Mouse (Mus musculus) right cerebral cortex, postnatal 14 days (tissue): ENCODE results near the gene Gm20388.

Source experiments
- DNase-seq: peaks from one replicate; pipeline ENCODE4 v3.0.0; 2022

Gene Gm20388

GRCm38 (mm10) chr8:120129547-120129946 is 218.9 kb downstream of the Gm20388 start:
- DNase-seq = no peak

DNA sequence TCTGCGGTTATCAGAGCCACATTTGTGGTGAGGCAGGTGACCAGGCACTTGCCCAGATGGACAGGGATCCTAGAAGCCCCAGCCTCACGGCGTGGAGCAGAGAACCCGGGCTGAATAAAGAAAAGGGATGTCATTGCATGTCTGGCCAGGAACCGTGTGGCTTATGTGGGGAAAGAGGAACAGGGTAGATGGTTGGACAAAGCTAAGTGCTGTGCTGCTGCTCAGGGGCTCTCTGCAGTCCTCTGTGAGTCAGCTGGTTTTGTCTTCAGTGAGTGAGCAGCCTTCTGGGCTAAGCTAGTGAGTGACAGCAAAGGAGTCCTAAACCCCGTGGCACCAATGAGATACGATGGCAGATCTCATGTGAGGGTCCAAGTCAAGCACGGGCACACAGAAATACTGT is 220.5 kb downstream of the Gm20388 start:
- no peak for DNase-seq

GRCm38 (mm10) chr8:120133169-120133568 is 222.5 kb downstream of the Gm20388 start:
- no peak for DNase-seq

DNA sequence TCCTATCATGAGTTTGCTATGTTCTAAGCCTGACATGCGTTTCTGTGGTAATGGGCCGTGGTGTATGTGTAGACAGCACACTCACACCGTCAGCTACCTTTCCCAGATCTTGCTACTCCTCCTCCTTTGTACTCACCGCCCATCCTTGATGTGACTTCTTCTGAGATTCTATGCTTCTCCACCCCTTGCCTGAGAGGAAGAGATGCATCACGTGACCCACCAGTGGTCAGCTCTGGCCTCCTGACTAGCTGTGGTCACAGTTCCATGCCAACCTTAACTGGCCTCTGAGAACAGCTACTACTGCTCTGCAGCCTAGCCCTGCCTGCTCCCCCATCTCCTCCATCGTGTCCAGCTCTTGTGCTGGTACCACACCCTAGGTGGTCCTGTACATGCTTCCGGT is 225.0 kb downstream of the Gm20388 start:
- no peak for DNase-seq

DNA sequence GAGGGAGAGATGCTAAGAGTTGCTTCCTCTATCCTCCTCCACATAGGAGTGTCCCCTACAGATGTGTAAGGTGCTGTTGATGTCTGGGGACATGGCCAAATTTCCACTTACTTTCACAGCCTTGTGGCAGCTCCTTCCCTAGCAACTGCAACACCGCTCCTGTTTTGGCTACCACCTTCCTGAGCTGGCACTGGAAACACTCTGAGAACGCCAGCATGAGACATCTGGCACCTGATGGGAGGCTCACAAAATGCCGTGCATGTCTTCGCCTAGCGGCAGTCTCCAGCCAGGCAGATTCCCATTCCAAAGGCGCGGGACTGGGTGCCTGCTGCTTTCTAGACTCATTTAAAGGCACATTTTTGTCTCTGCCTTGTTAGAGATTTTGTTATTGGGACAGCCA is 226.0 kb downstream of the Gm20388 start:
- DNase-seq = peak; percentile 64

- no peak for DNase-seq
These were observed 228.3 kb downstream of the Gm20388 start for GRCm38 (mm10) chr8:120138958-120139357.

- DNase-seq = no peak
These were observed 230.1 kb downstream of the Gm20388 start for GRCm38 (mm10) chr8:120140769-120141168.

DNA sequence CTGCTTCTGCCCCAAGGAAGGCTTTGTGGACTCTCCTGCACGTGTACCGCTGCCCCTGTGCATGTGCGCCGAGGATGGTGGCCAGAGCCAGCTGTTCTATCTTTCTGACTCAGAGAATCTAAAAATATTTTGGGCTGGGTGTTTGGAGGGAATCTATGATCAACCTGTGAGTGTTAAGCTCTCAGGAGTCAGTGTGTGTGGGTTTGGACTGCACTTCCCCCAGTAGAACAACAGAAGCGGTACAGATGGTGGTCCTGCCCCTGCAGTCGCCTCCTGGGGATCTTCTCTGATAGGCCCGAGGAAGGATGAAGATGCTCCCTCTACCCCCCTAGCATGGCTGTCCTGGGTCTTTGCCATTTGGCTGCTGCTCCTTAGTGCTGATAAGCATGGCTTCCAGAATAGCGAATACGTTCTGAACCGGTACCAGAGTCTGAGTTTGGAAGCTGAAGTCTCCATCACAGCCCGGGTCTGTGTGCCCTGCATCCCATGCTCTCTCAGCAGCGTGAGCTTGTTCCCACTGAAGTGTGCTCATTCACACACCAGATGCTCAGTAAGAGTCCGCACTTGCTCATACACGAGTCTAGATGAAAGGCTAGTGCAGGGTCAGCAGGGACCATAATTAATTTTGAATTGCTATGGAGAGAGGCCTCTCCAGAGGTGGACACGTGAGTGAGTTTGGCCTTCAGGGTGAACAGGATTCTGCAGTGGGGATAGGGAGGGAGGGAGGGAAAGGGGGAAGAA is 233.4 kb downstream of the Gm20388 start:
- DNase-seq = peak; percentile 55

DNA sequence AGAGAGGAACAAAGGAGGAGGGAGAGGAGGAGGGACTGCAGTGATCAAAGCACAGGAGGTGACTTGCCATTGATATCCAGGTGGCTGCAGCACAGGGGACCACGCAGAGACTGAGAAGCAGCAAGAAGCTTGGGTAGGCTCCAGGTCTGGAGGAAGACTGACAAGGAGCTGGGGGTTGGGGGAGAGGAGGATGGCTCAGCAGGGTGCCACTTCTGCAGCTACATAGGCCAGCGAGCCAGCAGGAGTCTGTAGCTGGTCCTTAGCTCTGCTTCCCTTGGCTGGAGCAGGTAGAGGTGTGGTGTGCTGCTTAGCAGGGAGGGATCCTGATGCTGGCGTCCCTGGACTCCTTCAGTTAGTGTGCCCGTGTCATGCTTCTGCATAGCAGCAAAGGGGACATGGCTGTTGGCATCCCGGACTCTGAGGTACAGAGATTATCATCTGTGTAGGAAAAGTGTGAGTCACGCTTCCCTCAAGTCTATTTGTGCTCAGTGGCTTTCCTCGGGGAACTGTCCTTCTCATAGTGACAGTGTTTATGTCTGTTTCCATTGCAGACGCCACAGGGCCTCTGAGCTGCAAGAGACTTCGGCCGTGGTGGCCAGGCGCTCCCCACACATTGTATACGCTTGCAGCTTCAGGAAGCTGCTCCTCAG is 234.1 kb downstream of the Gm20388 start:
- DNase-seq = no peak

DNA sequence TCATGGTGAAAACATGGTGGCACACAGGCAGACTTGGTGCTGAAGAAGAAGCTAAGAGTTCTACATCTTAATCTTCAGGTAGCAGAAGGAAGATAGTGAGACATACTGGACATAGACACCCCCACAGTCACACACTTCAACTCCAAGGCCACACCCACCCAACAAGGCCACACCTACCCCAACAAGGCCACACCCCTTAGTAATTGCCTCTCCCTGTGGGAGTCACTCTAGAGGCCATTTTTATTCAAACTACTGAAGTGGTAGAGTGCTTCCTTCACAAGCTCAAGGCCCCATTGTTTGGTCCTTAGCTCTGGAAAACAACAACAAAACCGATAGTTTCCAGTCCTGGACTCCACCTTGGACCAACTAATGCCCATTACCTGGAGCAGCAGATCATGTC is 235.4 kb downstream of the Gm20388 start:
- DNase-seq = no peak

DNA sequence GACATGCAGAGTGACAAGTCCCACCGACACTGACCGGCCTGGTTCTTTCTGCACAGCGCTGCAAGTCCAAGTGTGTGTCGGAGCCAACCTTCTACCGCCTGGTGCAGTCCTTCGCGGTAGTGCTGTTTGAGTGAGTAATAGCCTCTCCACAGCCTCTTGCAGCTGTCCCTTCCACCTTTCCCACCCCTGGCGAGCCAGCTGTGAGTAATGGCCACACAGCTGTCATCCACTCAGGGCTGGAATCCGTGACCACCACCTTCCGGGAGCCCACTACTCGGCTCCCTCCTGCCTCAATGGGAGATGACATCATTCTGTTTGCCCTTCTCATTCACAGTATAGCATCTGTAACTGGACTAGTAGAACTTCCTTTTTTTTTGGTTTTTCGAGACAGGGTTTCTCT is 239.4 kb downstream of the Gm20388 start:
- no peak for DNase-seq

GRCm38 (mm10) chr8:120151151-120151550 is 240.5 kb downstream of the Gm20388 start:
- no peak for DNase-seq

DNA sequence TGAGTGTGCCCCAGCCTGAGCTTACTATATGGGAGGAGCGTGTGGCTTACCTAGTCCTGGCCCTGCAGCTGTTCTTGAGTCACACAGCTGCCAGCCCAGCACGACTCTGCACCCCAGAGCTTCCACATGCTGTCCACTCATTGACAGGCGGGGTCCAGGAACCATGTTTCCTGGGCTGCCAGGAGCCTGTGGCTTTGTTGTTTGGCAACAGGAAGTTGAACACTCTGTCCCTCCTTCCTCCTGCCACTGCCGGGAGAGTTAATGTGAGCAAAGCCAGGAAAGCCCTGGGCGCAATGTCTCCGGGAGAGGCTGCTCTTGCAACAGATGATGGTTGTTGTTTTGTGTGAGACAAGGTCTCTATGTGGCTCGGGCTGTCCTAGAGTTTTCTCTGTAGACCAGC is 242.0 kb downstream of the Gm20388 start:
- DNase-seq = no peak

DNA sequence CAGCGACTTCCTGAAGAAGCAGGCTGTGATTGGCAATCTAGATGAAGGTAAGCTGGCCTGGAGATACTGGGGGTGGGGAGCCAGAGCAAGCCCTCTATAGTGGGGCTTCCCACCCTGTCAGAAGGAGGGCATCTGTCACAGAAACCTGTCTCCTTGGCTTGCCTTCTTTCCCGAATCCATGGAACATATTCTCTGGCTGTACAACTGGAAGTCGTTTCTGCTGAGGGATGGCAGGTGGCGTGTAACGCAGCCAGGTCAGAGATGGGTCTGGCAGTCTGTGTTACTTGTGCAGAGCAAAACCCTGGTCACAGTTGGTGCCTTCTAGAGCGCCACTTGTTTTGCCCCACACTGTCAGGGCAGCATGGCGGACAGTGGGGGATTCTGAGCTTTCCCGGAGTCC is 249.7 kb downstream of the Gm20388 start:
- DNase-seq = no peak

DNA sequence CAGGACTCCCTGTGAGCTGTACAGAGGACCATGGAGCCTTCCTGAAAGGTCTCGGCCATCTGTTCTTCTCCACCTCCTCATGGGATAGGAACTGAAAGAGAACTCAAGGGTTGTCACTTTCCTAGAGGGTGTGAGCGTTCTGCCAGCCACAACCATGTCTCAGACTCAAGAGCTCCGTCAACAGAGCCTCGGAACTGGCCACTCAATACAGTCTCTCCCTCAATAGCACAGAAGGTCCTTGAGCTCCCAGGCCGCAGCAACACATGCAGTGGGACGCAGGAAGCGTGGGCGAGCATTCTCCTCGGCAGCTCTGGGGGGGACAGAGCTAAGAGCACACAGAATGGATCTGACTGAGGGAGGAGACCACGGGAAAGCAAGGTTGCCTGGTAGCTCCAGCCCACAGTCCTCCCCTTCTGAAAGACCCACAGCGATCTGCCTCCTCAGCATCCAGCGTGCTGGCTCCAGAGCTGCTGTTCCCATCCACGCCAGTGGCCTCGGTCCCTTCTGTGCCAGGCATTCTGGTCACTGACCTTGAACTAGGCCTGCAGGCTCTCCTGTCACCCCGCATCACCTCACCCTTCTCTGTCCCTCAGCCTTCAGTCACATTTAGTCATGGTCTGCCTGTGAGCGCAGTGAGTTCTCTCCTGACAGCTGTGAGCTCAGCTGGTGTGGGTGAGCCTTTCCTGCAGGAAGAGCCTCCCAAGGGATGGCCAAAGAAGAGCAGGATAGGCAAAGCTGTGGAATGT is 251.2 kb downstream of the Gm20388 start:
- no peak for DNase-seq

DNA sequence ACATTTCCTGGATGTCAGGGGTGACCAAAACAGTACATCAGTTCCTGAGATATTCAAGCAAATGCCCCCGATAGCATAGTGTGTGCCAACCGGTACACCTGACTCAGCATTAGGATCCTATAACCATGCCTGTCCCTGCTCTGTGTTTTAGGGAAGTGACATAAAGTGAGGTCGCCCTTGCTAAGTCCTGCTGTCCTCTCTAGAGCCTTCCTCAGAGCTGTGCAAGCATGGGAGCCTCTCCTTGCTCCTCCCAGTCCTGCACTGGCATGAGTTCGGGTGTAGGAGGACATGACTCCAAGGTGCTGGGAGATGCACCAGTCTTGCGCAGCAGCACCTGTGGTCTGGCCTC is 251.7 kb downstream of the Gm20388 start:
- no peak for DNase-seq

GRCm38 (mm10) chr8:120163376-120163775 is 252.7 kb downstream of the Gm20388 start:
- DNase-seq = no peak

DNA sequence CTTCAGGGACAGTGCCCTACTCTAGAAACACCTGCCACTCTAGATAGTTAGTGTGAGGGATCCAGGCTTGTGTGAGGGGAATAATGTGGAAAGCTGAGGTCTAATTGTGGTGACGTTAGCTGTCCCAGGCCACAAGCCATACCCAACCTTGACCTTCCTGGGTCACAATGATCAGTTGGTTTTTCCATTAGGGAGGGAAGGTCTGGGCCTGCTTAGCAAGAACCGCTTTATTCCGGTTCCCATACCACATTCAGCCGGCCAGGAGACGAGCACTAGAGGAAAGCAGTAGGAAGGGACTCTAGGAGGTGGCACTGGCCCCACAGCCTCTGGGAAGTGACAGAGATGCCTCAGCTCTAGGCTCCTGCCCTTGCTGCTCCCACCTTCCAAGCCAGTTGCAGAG is 253.4 kb downstream of the Gm20388 start:
- DNase-seq = no peak

DNA sequence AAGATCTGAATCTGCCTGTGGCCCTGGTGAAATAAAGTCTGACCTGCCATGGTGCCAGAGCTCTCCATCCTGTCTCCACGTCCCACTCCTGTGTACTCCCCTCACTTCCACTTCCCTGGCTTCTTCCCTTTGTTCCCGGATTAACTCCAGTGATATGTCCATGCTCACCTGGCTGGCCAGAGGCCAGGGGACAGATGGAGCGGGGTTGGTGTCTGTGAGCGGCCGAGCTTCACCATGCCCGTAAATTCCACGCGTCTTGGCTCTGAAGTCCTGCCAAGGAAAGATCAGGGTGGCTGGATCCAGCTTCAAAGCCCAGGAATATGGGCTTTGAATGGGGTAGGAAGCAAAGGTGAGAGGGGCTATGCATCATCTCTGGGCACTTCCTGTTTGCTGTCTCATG is 256.5 kb downstream of the Gm20388 start:
- DNase-seq = no peak

DNA sequence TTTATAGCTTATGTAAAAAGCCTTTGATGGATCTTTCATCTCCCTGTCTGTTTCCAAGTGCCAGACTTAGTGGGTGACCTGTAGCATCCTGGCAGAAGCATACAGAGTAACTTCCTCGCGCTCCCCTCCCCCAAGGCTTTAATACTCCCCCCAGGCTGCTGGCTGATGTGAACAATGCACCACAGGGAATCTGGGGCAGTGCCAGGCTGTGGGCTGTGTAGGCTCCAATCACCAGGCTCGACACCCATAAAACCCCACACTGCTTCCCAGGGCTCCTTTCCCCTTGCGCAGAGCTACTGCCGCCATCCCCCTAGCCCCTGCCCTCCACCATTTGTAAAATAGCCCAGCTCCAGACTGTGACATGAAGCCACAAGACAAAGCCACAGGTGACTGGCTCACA is 257.2 kb downstream of the Gm20388 start:
- DNase-seq = peak; percentile 68

DNA sequence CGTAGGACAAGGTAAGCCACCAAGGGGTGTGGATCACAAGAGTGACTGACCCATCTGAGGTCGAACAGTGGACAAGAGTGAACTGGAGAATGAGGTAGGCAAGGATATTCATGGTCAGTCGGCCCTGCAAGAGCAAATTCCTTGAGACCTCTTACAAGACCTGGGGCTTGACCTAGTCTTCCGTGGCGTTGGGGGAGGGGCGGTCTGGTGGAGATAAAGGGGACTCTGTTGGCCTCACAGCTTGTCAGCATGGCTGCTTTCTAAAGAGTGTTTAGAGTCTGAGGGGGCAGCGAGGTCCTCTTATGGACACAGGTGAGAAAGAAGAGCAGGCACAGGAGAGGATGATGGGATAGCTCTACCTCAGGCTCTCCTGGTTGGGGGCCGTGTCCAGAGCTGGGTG is 258.5 kb downstream of the Gm20388 start:
- no peak for DNase-seq

DNA sequence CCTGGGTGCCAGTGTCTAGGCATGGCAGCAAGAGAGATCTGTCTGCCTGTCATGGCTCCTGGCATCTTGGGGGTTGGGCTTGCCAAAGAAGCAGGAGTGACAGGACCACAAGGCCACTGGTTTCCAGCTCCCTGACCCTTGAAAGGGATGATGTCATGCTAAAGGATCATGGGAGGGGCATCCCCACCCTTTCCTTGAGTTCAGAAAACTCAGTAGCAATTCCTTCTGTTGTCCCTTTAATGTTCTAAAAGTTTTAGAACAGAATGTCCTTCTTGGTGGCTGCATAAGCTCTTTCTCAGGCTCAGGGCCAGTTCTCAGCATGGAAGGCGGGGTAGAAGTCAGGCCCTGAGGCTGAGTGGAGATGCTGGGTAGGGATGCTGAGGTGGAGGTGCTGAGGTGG is 262.6 kb downstream of the Gm20388 start:
- DNase-seq = no peak

GRCm38 (mm10) chr8:120174606-120175005 is 264.0 kb downstream of the Gm20388 start:
- DNase-seq = no peak

DNA sequence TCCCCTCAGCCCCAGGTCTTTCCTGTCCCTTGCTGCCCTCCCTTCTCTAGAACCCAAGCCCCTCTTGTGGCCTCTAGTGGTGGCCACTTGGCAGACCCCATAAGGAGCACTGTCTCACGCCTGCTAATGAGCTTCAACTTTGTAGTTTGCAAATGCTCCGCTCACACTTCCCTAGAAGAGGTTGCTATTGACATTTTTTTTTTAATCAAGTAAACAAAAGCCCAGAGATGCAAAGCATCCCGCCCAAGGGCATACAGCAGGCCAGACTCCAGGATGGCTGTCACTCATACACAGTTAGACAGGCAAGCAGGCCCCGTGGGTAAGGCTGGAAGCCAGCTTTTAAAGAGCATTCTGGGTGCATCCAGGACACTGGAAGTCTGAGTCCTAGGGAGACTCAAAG is 266.0 kb downstream of the Gm20388 start:
- DNase-seq = no peak
